In genomic region chr11:60161146-60161874, GRCm38 (mm10) we compare ENCODE assay signal across 12 mouse cellular contexts. TPM values are rescaled to one million over a fixed set of nuclear protein-coding genes. Genes with fewer than 3 reads are reported as not detected.
DNase-seq lines count a peak whose midpoint lies in the region; ATAC-seq lines count a peak whose summit lies in the region.
"Had no signal": no experiment of that assay in that cellular context is flagged by ENCODE, and none has a peak within 500 bp of the region (broad histone marks: within the 10 kb centered on the region; RNA-seq: fewer than 3 reads in every experiment).

No protein-coding gene starts in this region.

- no peak overlapping the region for H3K4me2 ChIP-seq in neural tube, embryonic 11.5 days (ENCODE audit: low read depth)
- 0 out of 2 replicates have a peak overlapping the region, but pooled peaks have one; percentile 4 for H3K4me2 ChIP-seq in neural tube, embryonic 12.5 days (replicated peaks)

- 75% methylated on average over 9 of the region's 9 CpGs for WGBS in neural tube, embryonic 11.5 days
- 72% methylated on average over 9 of the region's 9 CpGs for WGBS in hindbrain, embryonic 10.5 days
- 68% methylated on average over 9 of the region's 9 CpGs for WGBS in neural tube, embryonic 12.5 days

- ATAC-seq in neural tube, embryonic 11.5 days (ENCODE audit: insufficient read depth, low FRiP score, low TSS enrichment), result no peak
- ATAC-seq in neural tube, embryonic 12.5 days (ENCODE audit: low FRiP score, low read depth), result no peak

- peaks cover 11% of the 10 kb centered on the region for H3K4me1 ChIP-seq in neural tube, embryonic 11.5 days (ENCODE audit: control insufficient read depth, insufficient read depth, low read length)
- H3K4me1 ChIP-seq in hindbrain, embryonic 10.5 days (replicated peaks), result peaks cover 55% of the 10 kb centered on the region
- peaks cover 50% of the 10 kb centered on the region for H3K4me1 ChIP-seq in neural tube, embryonic 12.5 days

- H3K4me3 ChIP-seq in neural tube, embryonic 11.5 days (ENCODE audit: low read depth, low read length), result no peak overlapping the region
- H3K4me3 ChIP-seq in hindbrain, embryonic 10.5 days, result no peak overlapping the region
- H3K4me3 ChIP-seq in neural tube, embryonic 12.5 days, result no peak overlapping the region

- H3K9me3 ChIP-seq in neural tube, embryonic 11.5 days (ENCODE audit: control insufficient read depth, low read length), result no peaks in the 10 kb centered on the region
- H3K9me3 ChIP-seq in hindbrain, embryonic 10.5 days, result no peaks in the 10 kb centered on the region
- H3K9me3 ChIP-seq in neural tube, embryonic 12.5 days, result no peaks in the 10 kb centered on the region
- H3K9me3 ChIP-seq: G1E had no signal

- H3K9ac ChIP-seq in neural tube, embryonic 11.5 days (ENCODE audit: low read length), result no peak overlapping the region
- H3K9ac ChIP-seq in neural tube, embryonic 12.5 days, result no peak overlapping the region
- H3K9ac ChIP-seq: liver, embryonic 14.5 days had no signal

- DNase-seq in neural tube, embryonic 11.5 days (ENCODE audit: low spot score), result no peak
- no peak for DNase-seq in neural tube, embryonic 10.5 days (ENCODE audit: extremely low spot score, low spot score)
- DNase-seq in hindbrain, embryonic 10.5 days (ENCODE audit: low spot score), result no peak
- no peak for DNase-seq in right cerebral cortex, adult 2 months (ENCODE audit: low spot score in 2 of 2)
- no peak for DNase-seq in embryo, embryonic 10 days (ENCODE audit: low spot score)
- DNase-seq in kidney, postnatal 10 days, result no peak
- DNase-seq: adrenal gland, adult 8-10 months; cerebellum, adult 9-10 months; right cerebral cortex, postnatal 4 days had no signal

- peak overlapping the region; percentile 37; the same call in 1 of the 2 replicates for H3K27ac ChIP-seq in neural tube, embryonic 11.5 days (ENCODE audit: low read depth, low read length)
- peak overlapping the region; percentile 35; the same call in 1 of the 2 replicates for H3K27ac ChIP-seq in hindbrain, embryonic 10.5 days
- no peak overlapping the region for H3K27ac ChIP-seq in neural tube, embryonic 12.5 days
- H3K27ac ChIP-seq: liver, embryonic 14.5 days had no signal

- H3K27me3 ChIP-seq in neural tube, embryonic 11.5 days (ENCODE audit: control insufficient read depth, insufficient read depth, low read length), result no peaks in the 10 kb centered on the region
- no peaks in the 10 kb centered on the region for H3K27me3 ChIP-seq in hindbrain, embryonic 10.5 days (ENCODE audit: insufficient read depth, poor library complexity, severe bottlenecking)
- H3K27me3 ChIP-seq in neural tube, embryonic 12.5 days (replicated peaks), result no peaks in the 10 kb centered on the region

- no peaks in the 10 kb centered on the region; the same call in none of the 2 replicates for H3K36me3 ChIP-seq in neural tube, embryonic 11.5 days (ENCODE audit: control insufficient read depth, insufficient read depth, low read length)
- H3K36me3 ChIP-seq in hindbrain, embryonic 10.5 days, result peaks cover 65% of the 10 kb centered on the region
- 0 out of 2 replicates have a peak, but pooled peaks cover 7% of the 10 kb centered on the region for H3K36me3 ChIP-seq in neural tube, embryonic 12.5 days

RNA-seq across cellular contexts. Expression of gene Rai1, which starts 56.5 kb away (rescaled TPM):
- 28.5 and 31.4 TPM in 2 replicates for polyA plus RNA-seq in neural tube, embryonic 11.5 days (2014; fragmentation: Nextera tagmentation; extraction: Ambion mirVana)
- polyA plus RNA-seq in hindbrain, embryonic 10.5 days (2016; fragmentation: Nextera tagmentation; extraction: Ambion mirVana), result 25.3 and 31.0 TPM in 2 replicates
- 34.0 and 35.6 TPM in 2 replicates for polyA plus RNA-seq in neural tube, embryonic 12.5 days (2016; fragmentation: Nextera tagmentation; extraction: Ambion mirVana)
